ENCODE assay signal across 22 mouse cellular contexts in genomic region chr2:131996369-131996768, GRCm38 (mm10). TPM values are rescaled to one million over a fixed set of nuclear protein-coding genes. Genes with fewer than 3 reads are reported as not detected.
DNase-seq lines count a peak whose midpoint lies in the region; TF ChIP-seq lines count a peak whose summit lies in the region.
"Had no signal": no experiment of that assay in that cellular context is flagged by ENCODE, and none has a peak within 500 bp of the region (broad histone marks: within the 10 kb centered on the region; RNA-seq: fewer than 3 reads in every experiment).

No protein-coding gene starts in this region.

- peak; percentile 78 for DNase-seq in heart, adult 11 months
- no peak for DNase-seq in heart, adult 18-20 months
- DNase-seq in layer of hippocampus, adult 2 months (ENCODE audit: low spot score in 2 of 2), result no peak
- no peak for DNase-seq in layer of hippocampus, adult 11-12 months (ENCODE audit: low spot score)
- peak; percentile 60 for DNase-seq in brain, adult 2 months (ENCODE audit: low read depth, low spot score)
- DNase-seq in telencephalon, adult 2 months (ENCODE audit: low read depth, low spot score), result peak; percentile 49
- DNase-seq: adrenal gland, adult 2 months; adrenal gland, postnatal 14 days; forebrain, postnatal 0 days; gastrocnemius, postnatal 10 days; gastrocnemius, postnatal 36 days; heart, postnatal 10 days; heart, postnatal 36 days had no signal

- H3K27ac ChIP-seq in layer of hippocampus, adult 2 months, result peak overlapping the region; percentile 67
- H3K27ac ChIP-seq: embryonic facial prominence, embryonic 12.5 days; embryonic facial prominence, embryonic 15.5 days; heart, embryonic 15.5 days; hindbrain, embryonic 10.5 days; hindbrain, embryonic 14.5 days had no signal

- H3K4me3 ChIP-seq in layer of hippocampus, adult 2 months, result no peak overlapping the region
- H3K4me3 ChIP-seq: embryonic facial prominence, embryonic 12.5 days; embryonic facial prominence, embryonic 15.5 days; heart, embryonic 12.5 days; heart, embryonic 15.5 days; hindbrain, embryonic 10.5 days had no signal

- TF ChIP-seq CTCF in layer of hippocampus, adult 2 months (conservative IDR thresholded peaks at IDR 0.05), result no peak

RNA-seq across cellular contexts. Expression of gene Rassf2, which starts 33.7 kb away (rescaled TPM):
- total RNA-seq in heart, adult 18-20 months (2021), result 10 to 100 TPM in 1 of 2 experiments, 1 to 10 TPM in 1; 7.7 to 11.7 TPM
- total RNA-seq in layer of hippocampus, adult 2 months (2021), result 10 to 100 TPM; 39.9 to 43.2 TPM

RNA-seq across cellular contexts. Expression of gene Prnd, which starts 45.7 kb away (rescaled TPM):
- total RNA-seq in heart, adult 18-20 months (2021), result 1 to 10 TPM in 1 of 2 experiments, not detected in 1; 1.7 TPM
- total RNA-seq in layer of hippocampus, adult 2 months (2021), result not detected
- total RNA-seq: adrenal gland, adult 2 months; common myeloid progenitor, adult 5-6 weeks; granulocyte monocyte progenitor cell, adult 5-6 weeks; MEL had no signal

Comparison
In these comparisons a context has a peak if more than half of its experiments do, and no peak if none do; other contexts are left out.
1. DNase-seq: peak in heart, adult 11 months (single experiment), brain, adult 2 months (single experiment) and telencephalon, adult 2 months (single experiment); none in heart, adult 18-20 months (0 of 2), layer of hippocampus, adult 2 months (0 of 2) and layer of hippocampus, adult 11-12 months (single experiment).